Mouse (Mus musculus) thymus, postnatal 4 days (tissue): Measurements from ENCODE around the gene Dusp13.

Source experiments
- DNase-seq: peaks from one replicate; pipeline ENCODE4 v3.0.0; 2021

Dusp13 gene

DNA sequence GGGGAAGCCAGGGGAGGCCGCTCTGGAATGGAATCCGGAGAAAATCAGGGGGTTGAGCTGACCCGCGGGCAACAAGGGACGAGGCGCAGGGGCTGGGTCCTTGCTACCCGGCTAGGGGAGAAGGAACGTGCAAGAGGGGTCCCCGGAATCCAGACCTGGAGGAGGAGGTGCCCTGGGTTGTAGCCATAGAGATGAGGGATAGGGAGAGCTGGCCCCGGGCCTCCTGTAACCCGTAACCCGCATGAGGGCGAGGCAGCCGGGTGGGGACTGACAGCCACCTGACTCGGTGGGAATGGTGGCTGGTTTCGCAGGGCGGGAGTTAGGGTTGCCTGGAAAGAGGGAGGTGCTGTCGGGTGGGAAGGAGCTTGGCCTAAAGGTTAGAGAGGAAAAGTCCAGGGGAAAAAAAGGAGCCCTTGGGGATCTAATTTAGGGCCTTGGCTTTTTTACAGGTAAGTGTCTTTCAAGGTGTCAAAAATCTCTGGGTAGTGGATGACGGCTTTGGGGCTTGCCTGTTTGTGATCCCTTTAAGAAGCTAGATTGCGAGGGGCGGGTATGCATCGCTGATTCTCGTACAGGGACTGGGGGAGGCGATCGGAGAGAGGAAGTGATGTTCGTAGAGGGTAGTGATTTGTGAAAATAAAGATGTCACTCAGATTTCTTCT, at the start of gene Dusp13:
Gene Dusp13 (minus strand): TSS at position 301 of the 662 bp plus-strand sequence.
- DNase-seq, result peak; percentile 61

DNA sequence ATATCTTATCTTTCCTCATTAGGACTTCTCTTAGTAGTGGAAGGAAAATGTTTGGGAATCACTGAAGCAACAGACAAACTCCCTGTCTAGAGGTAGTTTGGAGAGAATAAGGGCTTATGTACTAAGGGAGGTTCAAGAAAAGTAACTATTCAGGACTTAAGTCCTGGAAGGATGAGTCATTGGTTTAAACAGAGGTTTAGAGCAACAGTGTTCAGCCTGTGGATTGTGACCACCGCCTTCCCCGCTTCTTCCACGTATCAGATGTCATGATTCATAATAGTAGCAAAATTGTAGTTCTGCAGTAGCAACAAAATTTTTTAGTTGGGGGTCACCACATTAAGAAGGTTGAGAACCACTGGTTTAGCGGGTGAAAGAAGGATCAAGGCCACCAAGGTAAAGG, 49.7 kb upstream of the Dusp13 start:
- no peak for DNase-seq

DNA sequence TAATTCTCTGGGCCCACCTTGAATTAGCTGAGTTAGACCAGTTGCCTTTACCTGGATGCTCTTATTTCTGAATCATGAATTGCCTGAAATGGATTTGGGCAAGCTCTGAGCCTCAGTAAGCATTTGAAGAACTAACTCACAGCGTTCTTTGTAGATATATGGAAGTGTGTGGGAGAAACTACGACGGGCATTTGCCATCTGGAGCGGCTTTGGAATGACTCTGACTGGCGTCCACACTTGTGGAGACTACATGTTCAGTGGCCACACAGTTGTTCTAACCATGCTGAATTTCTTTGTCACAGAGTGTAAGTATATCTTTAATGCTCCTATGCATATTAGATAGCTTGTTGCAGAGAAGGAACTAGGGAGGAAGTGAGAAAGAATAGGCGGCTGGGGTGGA, 41.3 kb upstream of the Dusp13 start:
- no peak for DNase-seq

DNA sequence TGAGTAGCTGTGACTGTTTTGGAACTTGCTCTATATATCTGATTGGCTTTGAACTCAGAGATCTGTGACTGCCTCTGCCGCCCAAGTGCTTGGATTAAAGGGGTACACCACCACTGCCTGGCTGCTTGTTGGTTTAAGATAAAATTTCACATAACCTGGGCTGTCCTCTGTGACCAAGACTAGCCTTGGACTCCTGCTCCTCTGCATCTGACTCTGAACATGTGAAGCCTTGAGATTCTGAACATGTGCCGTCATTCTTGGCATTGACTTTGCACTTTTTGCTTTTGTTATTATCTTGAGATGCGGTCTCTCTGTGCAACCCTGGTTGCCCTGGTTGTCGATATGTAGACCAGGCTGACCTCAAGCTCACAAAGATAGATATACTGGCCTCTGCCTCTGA, 40.7 kb upstream of the Dusp13 start:
- DNase-seq, result no peak

DNA sequence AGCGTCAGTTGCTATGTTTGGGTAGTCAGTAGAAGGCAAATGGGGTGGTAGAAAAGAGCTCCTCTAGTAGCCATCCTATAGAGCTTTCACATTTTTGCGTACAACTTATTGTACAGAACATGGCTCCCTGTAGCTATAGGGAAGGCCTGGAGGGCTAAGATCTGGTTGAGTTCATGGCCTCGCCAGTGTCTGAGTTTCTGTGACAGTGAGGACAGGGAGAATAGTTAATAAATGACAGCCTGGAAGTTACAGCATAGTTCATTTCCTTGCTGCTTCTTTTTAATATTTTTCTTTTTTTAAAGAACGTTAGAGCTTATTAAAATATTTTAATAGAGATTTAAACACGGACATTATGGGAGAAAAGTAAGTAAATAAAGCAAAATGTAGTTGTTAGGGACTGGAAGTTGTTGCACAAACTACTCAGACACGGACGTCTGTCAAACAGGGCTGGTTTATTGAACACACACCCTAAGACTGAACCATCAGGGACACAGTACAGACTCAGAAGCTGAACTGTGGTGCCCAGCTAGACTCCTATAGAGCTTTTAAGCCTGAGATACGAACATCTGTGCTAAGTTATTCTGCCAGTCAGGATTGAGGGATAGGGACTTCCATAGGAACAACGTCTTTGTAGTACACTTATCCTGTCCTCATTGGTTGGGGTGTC, 39.7 kb upstream of the Dusp13 start:
- no peak for DNase-seq

DNA sequence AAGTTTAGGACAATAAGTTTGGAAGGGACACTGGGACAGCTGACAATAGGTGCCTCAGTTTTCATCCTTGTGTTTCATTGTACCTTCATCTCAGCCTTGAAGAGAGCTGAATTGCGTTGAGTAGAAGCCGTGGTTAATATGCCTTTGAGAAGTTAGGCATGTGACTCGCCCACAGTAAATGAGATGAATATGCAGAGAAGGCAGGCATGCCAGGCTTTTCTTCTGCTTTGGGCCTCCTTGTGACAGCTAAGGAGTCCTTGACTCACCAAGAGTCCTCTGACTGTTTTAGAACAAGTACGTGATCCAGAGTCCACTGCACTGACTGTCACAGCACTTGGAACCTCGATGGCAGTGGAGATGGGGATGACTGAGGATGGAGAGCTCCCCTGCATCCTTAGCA, 37.1 kb upstream of the Dusp13 start:
- DNase-seq, result no peak

DNA sequence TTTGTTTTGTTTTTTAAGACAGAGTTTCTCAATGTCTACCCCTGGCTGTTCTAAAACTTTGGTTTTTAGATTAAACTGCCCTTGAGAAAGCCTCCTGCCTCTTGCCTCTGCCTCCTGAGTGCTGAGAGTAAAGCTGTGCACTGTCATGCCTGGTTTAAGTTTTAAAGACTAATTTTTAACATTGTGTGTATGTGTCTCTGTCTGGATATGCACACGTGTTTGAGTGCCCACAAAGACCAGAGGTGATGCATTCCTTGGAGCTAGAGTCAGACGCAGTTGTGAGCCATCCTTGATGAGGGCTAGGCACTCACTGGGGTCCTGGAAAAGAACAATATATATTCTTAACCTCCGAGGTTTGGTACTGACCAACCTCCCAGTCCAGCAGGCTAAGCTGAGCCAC, 36.4 kb upstream of the Dusp13 start:
- DNase-seq, result no peak

DNA sequence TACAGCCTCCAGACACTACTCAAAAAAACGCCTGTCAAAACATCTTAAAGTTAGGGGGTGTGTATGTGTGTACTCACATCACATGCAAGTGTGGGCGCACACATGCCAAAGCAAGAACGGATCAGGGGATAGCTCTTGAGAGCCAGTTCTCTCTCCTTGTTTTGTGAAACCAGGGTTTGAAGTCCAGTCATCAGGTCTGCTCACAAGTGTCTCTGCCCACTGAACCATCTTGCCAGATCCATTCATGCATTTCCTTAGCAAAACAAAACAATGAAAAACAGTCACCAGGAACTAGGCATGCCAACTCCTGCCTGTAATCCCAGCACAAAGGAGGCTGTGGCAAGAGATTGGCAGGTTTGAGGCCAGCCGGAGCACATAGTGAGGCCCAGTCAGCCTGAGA, 35.5 kb upstream of the Dusp13 start:
- DNase-seq, result no peak

DNA sequence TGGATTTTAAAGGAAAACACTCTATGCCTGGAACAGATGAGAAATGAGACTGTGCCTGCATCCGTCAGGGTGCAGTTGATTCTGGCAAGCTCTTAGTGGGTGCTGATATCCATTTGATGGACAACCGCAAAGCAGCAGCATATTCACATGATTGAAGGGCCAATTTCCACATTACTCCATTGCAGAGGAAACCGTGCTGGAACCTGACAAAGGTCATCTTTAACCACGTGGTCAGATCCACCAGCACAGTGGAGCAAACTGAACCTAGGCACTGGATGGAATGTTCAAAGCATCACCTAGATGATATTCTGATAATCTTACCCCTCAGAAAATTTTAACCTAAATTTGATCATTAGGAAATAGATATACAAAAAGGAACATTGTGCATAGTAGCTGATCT, 25.2 kb upstream of the Dusp13 start:
- DNase-seq, result no peak

DNA sequence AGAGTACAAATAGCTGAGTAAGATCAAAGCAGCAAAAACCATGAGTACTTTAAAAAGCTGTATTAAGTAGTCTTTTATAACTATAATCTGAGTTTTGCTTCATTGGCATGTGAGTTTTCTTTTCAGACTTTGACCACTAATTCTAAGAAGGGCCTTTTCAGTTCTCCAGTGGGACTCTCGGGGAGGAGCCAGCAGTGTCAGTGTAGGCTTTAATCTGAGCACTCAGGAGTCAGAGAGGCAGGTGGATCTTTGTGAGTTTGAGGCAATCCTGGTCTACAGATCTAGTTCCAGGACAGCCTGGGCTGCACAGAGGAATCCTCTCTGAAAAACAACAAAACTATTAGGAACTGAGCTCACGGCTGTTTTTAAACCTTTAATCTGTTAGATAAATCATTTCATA, 23.0 kb upstream of the Dusp13 start:
- no peak for DNase-seq

DNA sequence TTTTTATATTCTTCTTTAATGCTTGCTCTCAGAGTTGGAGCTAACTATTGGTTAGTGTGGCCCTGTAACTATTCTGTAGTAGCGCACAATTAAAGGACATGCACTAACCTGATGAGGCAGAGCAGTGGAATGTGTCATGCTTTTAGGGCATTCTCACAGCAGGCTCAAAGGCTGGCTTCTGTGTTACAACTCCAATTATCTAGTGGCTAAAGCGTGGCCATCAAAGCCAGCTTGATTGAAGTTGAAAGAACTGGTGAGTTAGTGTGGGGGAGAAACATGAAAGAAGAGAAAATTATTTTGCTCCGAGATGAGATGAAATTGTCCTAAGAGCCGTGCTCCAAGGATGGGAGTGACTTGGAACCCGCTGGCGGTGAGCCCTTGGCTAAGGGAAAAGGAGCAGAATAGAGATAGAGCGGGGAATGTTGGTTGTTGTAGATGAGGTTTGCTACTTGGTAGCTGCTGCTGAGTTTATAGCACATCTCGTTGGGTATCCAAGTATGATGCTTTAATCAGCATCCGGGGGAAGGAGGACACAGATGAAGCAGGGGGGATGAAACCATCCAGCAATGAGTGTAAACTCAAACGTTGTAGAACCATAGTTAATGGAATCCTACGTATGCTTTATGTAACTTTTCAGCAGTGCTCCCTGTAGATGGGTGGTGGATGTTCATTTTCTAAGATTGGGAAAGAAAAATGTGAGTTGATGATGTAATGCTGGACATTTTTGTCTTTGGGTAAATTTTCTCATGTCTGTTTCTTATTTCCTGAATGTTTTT, 21.7 kb upstream of the Dusp13 start:
- no peak for DNase-seq

DNA sequence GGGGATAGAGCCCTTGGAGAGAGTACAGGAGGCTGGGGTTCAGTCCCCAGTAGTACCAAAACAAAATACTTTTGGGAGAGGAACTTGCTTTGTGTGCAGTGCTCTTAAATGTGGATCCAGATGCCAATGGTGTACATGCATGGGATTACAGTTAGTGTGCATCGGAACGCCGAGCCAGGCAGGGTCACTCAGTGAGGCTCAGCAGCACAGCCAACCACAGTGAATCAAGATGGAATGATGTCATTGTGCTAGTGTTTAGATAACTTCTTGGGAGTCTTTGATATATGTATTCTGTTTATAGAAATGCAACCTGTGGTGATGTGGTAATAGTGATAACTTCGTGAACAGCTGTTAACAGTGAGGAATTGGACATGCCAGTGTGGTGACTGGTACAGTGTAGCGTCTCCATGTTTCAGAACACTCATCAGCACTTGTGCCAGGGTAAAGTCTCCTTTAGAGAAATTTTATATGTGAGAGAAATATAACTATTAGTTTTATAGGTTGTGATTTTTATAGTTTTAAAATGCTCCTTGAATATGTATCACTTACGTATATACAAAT, 15.5 kb upstream of the Dusp13 start:
- no peak for DNase-seq

DNA sequence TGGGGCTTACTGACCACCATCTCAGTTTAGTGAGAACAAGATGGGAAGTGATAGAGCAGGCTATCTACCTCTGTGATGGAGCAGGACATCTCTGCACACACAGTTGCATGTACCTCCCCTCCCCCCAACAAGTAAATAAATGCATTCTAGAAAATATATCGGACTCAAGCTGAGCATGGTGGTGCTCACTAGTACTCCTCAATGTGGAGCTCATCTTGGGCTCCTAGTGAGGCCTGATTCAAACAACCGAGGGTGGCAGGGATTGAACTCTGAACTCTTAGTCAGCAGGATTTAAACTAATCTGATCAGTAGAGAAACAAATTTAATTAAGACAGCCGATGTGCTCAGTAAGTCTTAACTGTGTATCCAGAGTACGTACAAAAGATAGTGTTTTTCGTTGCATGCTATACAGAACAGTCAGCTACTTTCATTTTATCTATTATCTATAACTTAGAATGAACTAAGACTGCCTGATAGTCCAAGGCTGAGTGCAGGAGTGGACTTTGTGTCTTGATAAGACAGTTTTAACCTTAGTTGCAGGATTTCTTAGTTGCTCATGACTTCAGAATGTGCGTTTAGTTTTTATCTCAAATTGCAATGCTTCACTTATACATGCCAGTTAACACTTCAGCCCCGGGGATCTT, 14.9 kb upstream of the Dusp13 start:
- no peak for DNase-seq

DNA sequence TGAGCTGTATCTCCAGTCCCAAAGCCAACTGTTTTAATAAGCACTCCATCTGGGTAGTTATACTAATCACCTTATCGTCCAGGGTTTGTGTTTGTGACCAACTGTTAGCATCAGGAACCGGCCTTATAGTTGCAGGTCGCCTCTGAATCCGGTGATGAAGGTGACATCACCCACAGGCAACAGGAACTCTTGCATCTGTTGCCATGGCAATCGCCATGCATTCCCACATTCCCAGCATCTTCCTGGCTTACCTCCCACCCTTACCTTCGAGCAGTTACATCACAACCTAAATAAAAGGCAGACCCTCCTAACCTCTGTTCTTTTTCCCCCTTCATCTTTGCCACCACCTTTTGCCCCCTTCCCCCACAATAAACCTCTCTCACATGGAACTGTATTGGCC, 13.7 kb upstream of the Dusp13 start:
- DNase-seq, result no peak

DNA sequence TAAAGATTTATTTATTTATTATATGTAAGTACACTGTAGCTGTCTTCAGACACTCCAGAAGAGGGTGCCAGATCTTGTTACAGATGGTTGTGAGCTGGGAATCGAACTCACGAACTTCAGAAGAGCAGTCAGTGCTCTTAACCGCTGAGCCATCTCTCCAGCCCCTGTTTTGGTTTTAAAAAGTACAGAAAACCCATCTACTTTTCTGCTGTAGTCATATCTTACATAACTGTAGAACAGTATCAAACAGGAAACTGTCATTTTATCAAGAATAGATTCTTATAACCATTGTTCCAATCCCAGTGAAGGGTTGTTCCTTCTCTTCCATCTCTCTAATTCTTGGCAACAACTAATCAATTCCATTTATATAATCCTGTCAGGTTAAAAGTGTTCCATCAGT, 12.8 kb upstream of the Dusp13 start:
- DNase-seq, result no peak

DNA sequence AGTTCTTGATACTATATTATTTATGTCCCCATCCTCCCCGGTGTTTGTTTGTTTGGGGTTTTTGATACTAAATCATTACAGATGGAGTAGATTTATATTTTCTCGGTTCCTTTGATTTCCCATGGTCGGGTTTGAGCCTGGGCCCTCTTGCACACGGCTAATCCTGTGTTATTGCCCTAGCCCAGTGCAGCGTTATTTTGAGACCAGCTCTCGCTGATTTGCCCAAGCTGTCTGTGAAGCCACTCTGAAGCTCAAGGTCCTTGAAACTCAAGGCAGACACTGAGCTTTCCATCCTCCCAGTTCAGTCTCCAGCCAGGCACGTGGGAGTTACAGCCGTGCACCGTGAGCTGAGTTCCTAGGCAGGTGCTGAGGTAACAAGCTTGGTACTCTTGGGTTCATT, 10.6 kb upstream of the Dusp13 start:
- DNase-seq, result no peak

DNA sequence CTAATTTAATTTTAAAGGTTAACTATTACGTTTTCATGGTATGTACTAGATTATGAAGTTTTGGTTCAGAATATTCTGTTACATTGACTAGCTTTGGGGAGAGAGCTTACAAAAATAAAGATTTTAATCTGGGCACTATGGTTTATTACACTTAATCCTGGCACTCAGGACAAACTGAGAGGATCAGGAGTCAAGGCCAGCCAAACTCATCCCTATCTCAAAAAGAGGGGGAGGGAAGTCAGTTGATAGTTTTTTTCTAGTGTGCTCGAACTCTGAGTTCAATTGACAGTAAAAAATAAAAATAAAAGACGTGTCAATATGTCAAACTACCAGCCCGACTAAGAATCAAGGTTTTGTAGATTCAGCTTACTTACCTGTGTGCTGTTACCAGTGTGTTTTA, 2.4 kb upstream of the Dusp13 start:
- DNase-seq, result no peak

DNA sequence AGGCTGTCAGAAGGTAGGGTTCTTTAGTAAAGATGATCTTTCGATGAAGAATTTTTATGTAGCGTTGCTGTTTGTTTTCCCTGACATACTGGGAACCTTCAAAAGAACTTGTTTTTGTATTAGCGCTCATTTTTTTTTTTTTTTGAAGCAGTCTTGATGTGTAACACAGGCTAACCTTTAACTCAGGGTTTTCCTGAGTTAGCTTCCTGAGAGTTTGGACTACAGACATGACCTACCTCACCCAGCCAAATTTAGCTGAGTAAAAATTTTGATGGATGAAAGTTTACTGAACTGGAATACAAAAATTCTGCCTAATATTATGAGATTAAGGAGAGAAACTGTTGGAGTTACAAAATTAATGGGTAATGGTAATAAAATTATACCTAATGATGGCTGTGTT, 1.4 kb upstream of the Dusp13 start:
- no peak for DNase-seq

DNA sequence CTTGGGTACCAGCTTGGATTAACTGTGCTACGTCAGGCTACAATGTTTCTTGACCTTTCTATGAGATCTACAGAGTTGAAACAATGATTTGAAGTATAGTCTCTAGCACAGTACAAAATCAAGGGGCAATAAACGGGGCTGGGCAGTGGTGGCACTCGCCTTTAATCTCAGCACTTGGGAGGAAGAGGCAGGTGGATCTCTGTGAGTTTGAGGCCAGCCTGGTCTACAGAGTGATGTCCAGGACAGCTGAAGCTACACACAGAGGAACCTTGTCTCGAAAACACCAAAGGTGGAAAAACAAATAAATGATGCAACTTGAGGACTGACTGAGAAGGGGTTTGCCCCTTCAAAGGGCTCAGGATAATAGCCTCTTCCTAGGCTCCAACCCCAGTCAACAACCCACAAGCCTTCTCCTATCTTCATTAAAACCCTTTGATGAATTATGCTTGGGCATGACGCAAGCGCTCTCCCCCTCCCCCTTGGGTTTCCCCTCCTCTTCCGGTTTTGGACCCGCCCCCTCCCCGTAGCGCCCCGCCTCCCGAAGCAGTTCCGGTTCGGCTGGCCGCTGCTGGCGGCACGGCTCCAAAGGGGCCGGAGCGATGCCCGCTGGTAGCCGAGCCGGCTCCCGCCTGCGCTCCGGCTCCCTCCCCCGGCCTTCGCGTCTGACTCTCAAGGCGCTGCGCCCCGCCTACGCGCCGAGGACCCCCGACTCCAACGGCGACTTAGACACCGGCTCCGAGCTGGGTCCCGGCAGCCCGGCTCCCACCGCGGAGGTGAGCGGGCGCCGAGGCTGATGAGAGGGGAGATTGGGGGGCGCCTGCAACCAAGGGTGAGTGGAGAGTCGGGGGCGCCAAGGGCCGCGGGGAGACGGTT, 737 bp downstream of the Dusp13 start, which contains the start of gene Samd8:
Gene Samd8 (plus strand): TSS at position 524 of the 873 bp plus-strand sequence.
- DNase-seq, result peak; percentile 88

DNA sequence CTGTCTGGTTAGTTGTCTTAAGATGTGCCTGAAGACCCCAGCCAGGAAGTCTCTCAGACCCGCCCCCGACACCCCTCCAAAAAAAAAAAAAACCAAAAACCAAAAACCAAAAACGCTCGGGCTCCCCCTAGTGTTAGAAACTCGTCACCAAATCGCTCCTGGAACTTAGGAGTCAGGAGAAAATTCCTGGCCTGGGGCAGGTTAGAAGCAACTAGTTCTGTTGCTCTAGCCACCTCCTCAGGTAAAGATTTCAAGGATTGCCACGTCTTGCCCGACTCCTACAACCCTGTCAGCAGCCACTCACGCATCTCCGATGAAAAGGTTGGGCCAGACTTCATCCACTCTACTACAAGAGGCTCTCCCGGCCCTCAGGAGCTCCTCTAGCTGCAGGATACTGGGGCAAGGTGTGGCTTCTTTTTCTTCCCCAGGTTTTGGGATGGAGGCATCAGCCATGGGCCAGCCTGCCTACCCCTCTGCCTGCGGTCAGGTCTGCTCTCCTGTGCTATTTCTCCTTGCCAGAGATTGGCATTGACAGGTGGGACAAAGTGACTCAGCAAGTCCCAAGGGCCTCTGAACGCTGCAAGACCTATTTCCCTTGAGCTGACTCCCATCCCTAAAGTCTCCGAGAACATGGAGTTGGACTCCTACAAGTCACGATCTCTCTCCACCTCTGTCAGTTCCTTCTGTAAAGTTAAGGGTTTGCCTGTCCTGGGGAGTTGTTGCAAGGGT, 2.7 kb downstream of the Dusp13 start:
- DNase-seq, result peak; percentile 67

DNA sequence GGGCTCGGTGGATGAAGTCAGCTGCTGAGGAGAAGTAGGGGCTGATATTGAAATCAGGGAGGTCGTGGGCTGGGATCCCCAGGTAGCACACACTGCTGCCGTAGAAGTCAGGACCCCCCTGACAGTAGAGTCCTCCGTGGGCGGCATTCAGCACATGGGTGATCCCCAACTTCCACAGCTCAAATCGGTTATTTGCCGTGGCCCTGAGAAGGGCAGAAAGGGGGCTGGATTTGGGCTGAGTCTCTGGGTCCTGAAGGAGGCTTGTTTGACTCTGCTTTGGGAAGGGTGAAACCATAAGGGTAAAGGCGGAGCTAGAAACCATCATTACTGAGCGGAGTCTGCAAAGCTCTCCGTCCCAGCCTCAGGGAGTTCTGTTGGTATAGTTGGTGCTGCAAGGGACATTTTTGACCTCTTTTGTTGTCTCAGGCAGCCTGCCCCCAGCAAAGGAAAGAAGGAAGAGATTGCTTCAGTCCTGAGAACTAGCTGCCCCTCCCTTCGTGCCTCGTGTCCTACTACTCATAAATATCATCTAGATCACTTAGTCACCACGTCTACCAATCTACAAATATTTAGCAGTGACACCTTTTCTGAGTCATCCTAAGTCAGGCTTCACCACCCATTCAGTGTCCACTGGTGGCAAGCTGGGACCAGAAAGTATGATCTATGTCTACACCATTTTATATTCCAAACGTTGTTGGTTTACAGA, 3.4 kb downstream of the Dusp13 start:
- no peak for DNase-seq
